Mouse (Mus musculus) MEL (cell line): ENCODE data around the gene Stx1a.

Experiments
- CTCF ChIP-seq, 3 experiments: IDR thresholded peaks in 2 of 3; conservative IDR thresholded peaks in 1 of 3; 2 replicates each; pipeline ENCODE4 v1.5.1; 2011 to 2012; ENCODE audit warnings: low read length in 3 of 3, low read depth in 2 of 3, mild to moderate bottlenecking in 2 of 3, improper control_type of control experiment in 1 of 3, inconsistent platforms in 1 of 3, mixed read lengths in 1 of 3, moderate library complexity in 1 of 3; ENCODE audit not compliant: control insufficient read depth in 1 of 3, insufficient read depth in 1 of 3, poor library complexity in 1 of 3, severe bottlenecking in 1 of 3
- EP300 ChIP-seq, 2 experiments: IDR thresholded peaks; 2 replicates each; pipeline ENCODE4 v1.6.1; 2011; ENCODE audit warnings: improper control_type of control experiment in 2 of 2, low read length in 2 of 2, low read depth in 1 of 2, mild to moderate bottlenecking in 1 of 2
- HCFC1 ChIP-seq: IDR thresholded peaks from 2 replicates; pipeline ENCODE4 v1.6.1; 2012; ENCODE audit warnings: low read depth, mild to moderate bottlenecking, inconsistent platforms, low read length, improper control_type of control experiment, moderate library complexity
- JUND ChIP-seq: IDR thresholded peaks from 2 replicates; pipeline ENCODE4 v1.6.1; 2011; ENCODE audit warnings: low read depth, mild to moderate bottlenecking, improper control_type of control experiment, low read length
- KAT2A ChIP-seq: conservative IDR thresholded peaks from 2 replicates; pipeline ENCODE4 v1.6.1; 2012; ENCODE audit warnings: low read depth, low read length, improper control_type of control experiment, inconsistent platforms
- MAFK ChIP-seq: IDR thresholded peaks from 2 replicates; pipeline ENCODE4 v1.6.1; 2011; ENCODE audit warnings: low read depth, mild to moderate bottlenecking, low read length, improper control_type of control experiment, borderline replicate concordance
- NRF1 ChIP-seq: IDR thresholded peaks from 2 replicates; pipeline ENCODE4 v1.6.1; 2014; ENCODE audit warnings: low read depth, mild to moderate bottlenecking, inconsistent platforms, low read length, improper control_type of control experiment, moderate library complexity; ENCODE audit not compliant: poor library complexity, insufficient read depth, severe bottlenecking
- POLR2A ChIP-seq, 2 experiments: IDR thresholded peaks; 2 replicates each; pipeline ENCODE4 v1.6.1; 2011 to 2012; ENCODE audit warnings: low read length in 2 of 2, mild to moderate bottlenecking in 2 of 2, control low read depth in 1 of 2, improper control_type of control experiment in 1 of 2, low read depth in 1 of 2, moderate library complexity in 1 of 2; ENCODE audit not compliant: control insufficient read depth in 1 of 2, insufficient read depth in 1 of 2, poor library complexity in 1 of 2
- POLR2AphosphoS2 ChIP-seq: IDR thresholded peaks from 2 replicates; pipeline ENCODE4 v1.6.1; 2011; ENCODE audit warnings: low read length, improper control_type of control experiment
- POLR2AphosphoS5 ChIP-seq: IDR thresholded peaks from 2 replicates; pipeline ENCODE4 v1.6.1; 2012; ENCODE audit warnings: low read depth, borderline replicate concordance, mild to moderate bottlenecking, inconsistent platforms, low read length, moderate library complexity, mixed read lengths
- TAL1 ChIP-seq: IDR thresholded peaks from 2 replicates; pipeline ENCODE4 v1.6.1; 2012; ENCODE audit warnings: mild to moderate bottlenecking, inconsistent platforms, low read length, moderate library complexity, mixed read lengths

- no peak for TF ChIP-seq POLR2AphosphoS5
- TF ChIP-seq POLR2A (IDR thresholded peaks at IDR 0.05; ENCODE audit: control insufficient read depth in 1 of 2, insufficient read depth in 1 of 2, low read depth in 1 of 2, low read length in 2 of 2, poor library complexity in 1 of 2), result no peak
- TF ChIP-seq JUND, result no peak
- no peak for TF ChIP-seq CTCF (IDR thresholded peaks at IDR 0.05 in 2 of 3, conservative IDR thresholded peaks at IDR 0.05 in 1 of 3; ENCODE audit: control insufficient read depth in 1 of 3, insufficient read depth in 1 of 3, low read depth in 2 of 3, low read length in 3 of 3, poor library complexity in 1 of 3, severe bottlenecking in 1 of 3)
- TF ChIP-seq NRF1, result no peak
- TF ChIP-seq HCFC1, result no peak
- TF ChIP-seq EP300 (IDR thresholded peaks at IDR 0.05; ENCODE audit: low read depth in 1 of 2, low read length in 2 of 2), result no peak
- no peak for TF ChIP-seq KAT2A
- no peak for TF ChIP-seq POLR2AphosphoS2
- TF ChIP-seq TAL1, result no peak
- TF ChIP-seq MAFK, result no peak
Observed at GRCm38 (mm10) chr5:135010320-135010709, 13.0 kb upstream of the Stx1a start.
